Mouse (Mus musculus) spleen, adult 2 months (tissue): ENCODE results near the gene Tbc1d17.
A peak's percentile ranks its signal among the peaks of the same experiment; 100 is the strongest.

Experiments used
- CTCF ChIP-seq: fragments of 200-500 bp; IDR thresholded peaks from 2 replicates; pipeline ENCODE4 v1.5.1; 2011; ENCODE audit warnings: mild to moderate bottlenecking, inconsistent platforms; ENCODE audit not compliant: insufficient read depth, insufficient read length, insufficient replicate concordance; ENCODE audit errors: extremely low read depth
- POLR2A ChIP-seq: fragments of 200-500 bp; IDR thresholded peaks from 2 replicates; pipeline ENCODE4 v1.6.1; 2011; ENCODE audit warnings: low read depth, low read length, inconsistent platforms

GRCm38 (mm10) chr7:44892276-44892921 lies 43.5 kb upstream of the Tbc1d17 start, which contains the start of gene Med25:
- no peak for TF ChIP-seq CTCF
- peak; percentile 57 for TF ChIP-seq POLR2A
